Mouse (Mus musculus) gastrocnemius, postnatal 36 days (tissue): ENCODE results near the gene Camta2. TPM values are rescaled to one million over a fixed set of nuclear protein-coding genes. Genes with fewer than 3 reads are reported as not detected.

Experiments
- DNase-seq, 2 experiments: peaks; one replicate each; pipeline ENCODE4 v3.0.0; 2022
- intact Hi-C: fragments of 180-260 bp; cut with DNase I; formaldehyde crosslinking; loops from one replicate; pipeline ENCODE4 v1.15.1; 2025
- microRNA-seq, 2 experiments: library from miRNA; unstranded; fragments of <30 nt; microRNA quantifications; one replicate each; pipeline ENCODE4 v1.2.0; 2021
- total RNA-seq, 2 experiments: library from RNA; stranded (reverse); gene quantifications; 2 replicates each; pipeline ENCODE4 v1.2.3; 2021

Gene Camta2
- total RNA-seq, 2 experiments from 2014 or later, result 36.8 to 38.8 TPM

DNA sequence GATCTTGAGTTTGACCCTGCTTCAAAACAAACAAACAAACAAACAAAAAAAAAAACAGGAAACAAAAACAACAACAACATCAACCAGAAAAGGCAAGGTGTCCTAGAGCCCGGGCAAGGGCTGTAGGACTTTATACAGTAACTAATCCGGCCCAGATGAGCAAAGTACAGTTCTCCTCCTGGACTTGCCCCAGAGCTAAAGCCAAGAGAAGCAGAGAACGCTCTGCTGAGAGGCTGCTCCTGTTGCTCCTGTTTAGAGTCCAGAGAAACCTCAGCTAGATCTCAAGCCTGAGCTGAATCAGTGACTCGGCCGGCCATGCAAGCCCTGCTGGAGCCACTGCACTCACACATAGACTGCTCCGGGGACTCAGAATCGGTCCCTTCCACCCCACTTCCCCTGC, 57.8 kb downstream of the Camta2 start:
- no peak for DNase-seq

DNA sequence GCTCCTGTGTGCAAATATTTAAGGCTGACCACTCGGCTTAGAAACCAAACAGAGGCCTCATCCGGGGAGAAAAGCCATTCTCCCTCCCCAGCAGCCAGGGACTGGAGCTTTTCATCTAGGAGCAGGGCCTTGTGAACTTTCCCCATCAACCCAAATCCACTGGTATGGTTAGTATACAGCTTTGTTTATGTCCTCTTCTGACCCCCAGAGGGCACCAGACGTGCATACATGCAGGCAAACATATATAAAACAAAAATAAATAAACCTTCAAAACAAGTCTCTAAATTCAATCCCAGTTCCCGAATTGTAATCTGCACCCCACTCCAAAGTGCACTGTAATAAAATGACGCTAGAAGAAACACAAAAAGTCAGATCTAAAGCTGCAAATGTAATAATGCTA, 58.3 kb downstream of the Camta2 start:
- intact Hi-C loops, result loop anchor here (5.0 kb wide), 1 partner anchor 128 kb away; no protein-coding TSS in a partner anchor
- no peak for DNase-seq

More for the DNA sequence above, 57.8 kb downstream of the Camta2 start:
- intact Hi-C loops, result no loop called here

DNA sequence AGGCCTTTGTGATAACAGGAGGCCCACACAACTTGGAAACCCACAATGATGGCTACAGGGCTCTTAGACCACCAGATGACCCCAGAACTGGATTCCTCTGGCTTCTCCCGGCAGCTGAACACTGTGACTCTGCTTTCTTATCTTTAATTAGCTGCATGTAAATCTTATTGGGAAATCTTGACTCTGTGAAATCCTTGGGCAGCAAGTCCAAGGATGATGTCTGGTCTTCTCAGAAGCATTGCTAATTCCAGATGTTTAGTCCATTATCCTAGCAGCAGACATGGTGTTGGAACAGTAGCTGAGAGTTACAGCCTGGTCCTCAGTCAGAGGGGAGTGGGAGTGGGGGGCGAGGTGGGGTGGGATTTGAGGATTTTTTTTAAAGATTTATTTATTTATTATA, 59.5 kb downstream of the Camta2 start:
- intact Hi-C loops, result loop anchor here (5.0 kb wide), 1 partner anchor 129 kb away; no protein-coding TSS in a partner anchor
- DNase-seq, result no peak

DNA sequence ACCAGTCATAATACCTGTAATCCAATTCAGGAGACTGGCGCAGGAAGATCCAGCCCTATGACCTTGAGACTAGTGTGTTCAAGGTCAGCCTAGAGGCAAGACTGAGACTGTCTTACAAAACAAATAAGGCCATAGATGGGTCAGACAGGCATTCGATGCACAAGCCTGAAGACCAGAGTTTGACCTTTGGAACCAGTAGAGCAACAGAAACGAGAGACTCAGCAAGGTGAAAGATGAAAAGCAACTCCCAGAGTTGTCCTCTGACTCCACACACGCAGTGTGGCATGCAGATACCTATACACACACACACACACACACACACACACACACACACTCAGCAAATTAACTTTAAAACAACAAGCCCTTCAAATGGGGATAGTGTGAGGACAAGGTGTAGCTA, 61.0 kb downstream of the Camta2 start:
- DNase-seq, result no peak
- intact Hi-C loops, result loop anchor here (5.0 kb wide), 1 partner anchor 130 kb away; no protein-coding TSS in a partner anchor

DNA sequence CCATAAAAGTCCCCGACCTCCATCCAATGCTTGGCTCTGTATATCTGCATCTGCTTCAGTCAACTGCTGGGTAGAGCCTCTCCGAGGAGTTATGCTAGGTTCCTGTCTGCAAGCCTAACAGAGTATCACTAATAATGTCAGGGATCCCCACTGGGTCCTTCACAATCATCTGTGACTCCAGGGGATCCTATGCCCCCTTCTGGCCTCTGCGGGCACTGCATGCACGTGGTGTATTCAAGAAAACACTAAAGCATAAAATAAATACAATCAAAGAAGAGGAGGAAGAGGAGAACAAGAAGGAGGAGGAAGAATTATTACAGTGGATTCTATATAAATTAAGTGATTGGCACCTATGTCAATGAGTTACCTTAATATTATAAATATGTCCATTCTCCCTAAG, 62.4 kb downstream of the Camta2 start:
- intact Hi-C loops, result loop anchor here (5.0 kb wide), 1 partner anchor 132 kb away; no protein-coding TSS in a partner anchor
- DNase-seq, result no peak

DNA sequence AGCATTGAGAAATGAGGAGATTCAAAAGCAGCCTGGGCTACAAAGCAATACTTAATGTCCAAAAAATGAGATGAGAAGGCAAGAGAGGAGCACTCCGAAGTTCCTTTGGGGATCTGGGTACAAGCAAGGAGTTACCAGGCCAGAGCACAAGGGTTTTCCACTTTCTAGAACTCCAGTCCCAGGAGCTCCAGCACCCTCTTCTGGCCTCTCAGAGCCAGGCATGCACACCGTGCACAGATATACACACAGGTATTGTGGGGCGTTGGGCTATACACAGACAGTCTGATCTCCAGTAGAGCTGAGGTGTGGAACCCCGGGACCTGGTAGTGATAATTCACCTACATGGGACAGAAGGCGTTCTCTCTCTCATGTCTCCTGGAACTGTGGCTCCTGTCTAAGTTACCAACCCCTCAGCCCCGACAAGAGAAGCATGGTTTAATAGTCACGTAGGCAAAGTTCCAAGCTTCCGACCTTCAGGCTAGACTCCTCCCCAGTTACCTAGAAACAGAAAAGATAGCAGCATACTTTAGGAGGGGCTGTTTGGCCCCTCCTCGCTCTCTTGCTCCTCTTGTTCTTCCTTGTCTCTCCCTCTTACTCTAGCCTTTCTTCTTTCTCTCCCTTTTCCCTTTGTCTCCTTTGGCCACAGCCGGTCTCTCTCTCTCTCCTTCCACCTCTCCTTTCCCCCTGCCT, 64.7 kb downstream of the Camta2 start:
- no peak for DNase-seq
- intact Hi-C loops, result no loop called here

DNA sequence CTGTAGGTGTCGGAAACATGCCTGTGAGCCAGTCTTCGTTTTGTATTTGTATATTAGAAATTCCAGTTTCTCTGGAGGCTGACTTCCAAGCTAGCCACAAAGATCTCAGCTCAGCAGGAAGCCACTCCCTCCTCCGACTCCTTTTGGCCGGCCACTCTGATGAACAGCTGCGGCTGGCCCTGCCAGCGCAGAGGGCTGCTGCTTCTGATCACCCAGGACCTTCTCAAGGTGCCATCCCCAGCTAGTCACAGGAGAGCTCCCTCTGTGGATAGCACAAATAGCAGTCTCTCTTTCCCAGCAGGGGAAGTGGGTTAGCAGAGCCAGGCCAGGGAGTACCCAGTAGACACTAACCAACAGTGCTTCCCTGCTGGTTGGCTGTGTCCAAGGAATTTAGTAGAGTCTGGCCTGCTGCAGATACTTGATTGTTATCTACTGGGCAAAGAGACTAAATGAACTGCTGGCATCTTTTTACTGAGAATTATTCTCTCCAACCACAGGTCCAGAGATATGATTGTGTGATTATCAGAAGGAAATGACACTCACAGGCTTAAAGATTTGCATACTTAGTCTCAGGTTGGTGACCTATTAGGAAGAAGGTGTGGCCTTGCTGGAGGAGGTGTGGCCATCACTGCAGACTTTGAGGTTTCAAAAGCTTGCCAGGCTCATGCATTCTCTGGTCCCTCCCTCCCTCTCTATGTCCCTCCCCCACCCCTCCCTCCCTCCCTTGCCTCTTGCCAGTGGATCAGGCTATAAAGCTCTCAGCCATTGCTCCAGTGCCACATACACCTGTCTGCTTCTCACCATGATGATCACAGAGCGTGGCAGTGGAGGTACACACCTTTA, 65.7 kb downstream of the Camta2 start:
- intact Hi-C loops, result no loop called here
- DNase-seq, result no peak

Small RNA genes within 50 kb of the gene (microRNA-seq; reads per million reads assigned to microRNA genes)
- gene Mir6925, result 0 reads per million in 2 experiments

Other genes starting within 250 kb of the Camta2 start
- gene Med11, start 236.2 kb downstream of the Camta2 start, total RNA-seq, result 1 to 10 TPM; 4.2 to 6.8 TPM
- gene Zmynd15, start 228.7 kb downstream of the Camta2 start, total RNA-seq, result under 1 TPM; 0.10 to 0.61 TPM
- gene Cxcl16, start 228.1 kb downstream of the Camta2 start, total RNA-seq, result 1 to 10 TPM; 1.4 to 1.5 TPM
- gene Tm4sf5, start 182.9 kb downstream of the Camta2 start, total RNA-seq, result not detected
- gene Vmo1, start 173.5 kb downstream of the Camta2 start, total RNA-seq, result not detected
- gene Gltpd2, start 168.9 kb downstream of the Camta2 start, total RNA-seq, result not detected
- gene Psmb6, start 162.7 kb downstream of the Camta2 start, total RNA-seq, result 100 to 1,000 TPM; 242 TPM
- gene Gm40193, start 155.2 kb downstream of the Camta2 start, total RNA-seq, result not detected
- gene Pld2, start 148.0 kb downstream of the Camta2 start, total RNA-seq, result 10 to 100 TPM; 15.0 to 17.2 TPM
- 10 to 100 TPM; 28.0 to 31.1 TPM for gene Mink1, start 125.2 kb downstream of the Camta2 start, total RNA-seq
- gene 4930544D05Rik, start 72.3 kb downstream of the Camta2 start, total RNA-seq, result not detected
- gene Chrne, start 68.9 kb downstream of the Camta2 start, total RNA-seq, result 10 to 100 TPM; 18.0 to 28.1 TPM
- gene Gp1ba, start 49.0 kb downstream of the Camta2 start, total RNA-seq, result not detected
- gene Rnf167, start 40.9 kb downstream of the Camta2 start, total RNA-seq, result 10 to 100 TPM; 27.3 to 33.8 TPM
- gene Slc25a11, start 40.6 kb downstream of the Camta2 start, total RNA-seq, result 100 to 1,000 TPM; 308 to 309 TPM
- 100 to 1,000 TPM; 288 to 339 TPM for gene Pfn1, start 33.5 kb downstream of the Camta2 start, total RNA-seq
- 1,000 to 10,000 TPM; 8,161 to 9,332 TPM for gene Eno3, start 30.9 kb downstream of the Camta2 start, total RNA-seq
- 10 to 100 TPM; 78.9 to 81.6 TPM for gene Spag7, start 18.7 kb downstream of the Camta2 start, total RNA-seq
- 1 to 10 TPM; 3.7 to 4.5 TPM for gene Inca1, start 12.1 kb upstream of the Camta2 start, total RNA-seq
- gene Kif1c, start 12.4 kb upstream of the Camta2 start, total RNA-seq, result 100 to 1,000 TPM; 460 to 537 TPM
- 10 to 100 TPM in 1 of 2 experiments, 1 to 10 TPM in 1; 7.4 to 11.4 TPM for gene Zfp3, start 76.1 kb upstream of the Camta2 start, total RNA-seq
- gene Scimp, start 124.5 kb upstream of the Camta2 start, total RNA-seq, result not detected
- gene Rabep1, start 156.7 kb upstream of the Camta2 start, total RNA-seq, result 10 to 100 TPM; 27.0 to 31.3 TPM